Mouse (Mus musculus): Measurements from ENCODE around the gene Hmga1b.

DNA sequence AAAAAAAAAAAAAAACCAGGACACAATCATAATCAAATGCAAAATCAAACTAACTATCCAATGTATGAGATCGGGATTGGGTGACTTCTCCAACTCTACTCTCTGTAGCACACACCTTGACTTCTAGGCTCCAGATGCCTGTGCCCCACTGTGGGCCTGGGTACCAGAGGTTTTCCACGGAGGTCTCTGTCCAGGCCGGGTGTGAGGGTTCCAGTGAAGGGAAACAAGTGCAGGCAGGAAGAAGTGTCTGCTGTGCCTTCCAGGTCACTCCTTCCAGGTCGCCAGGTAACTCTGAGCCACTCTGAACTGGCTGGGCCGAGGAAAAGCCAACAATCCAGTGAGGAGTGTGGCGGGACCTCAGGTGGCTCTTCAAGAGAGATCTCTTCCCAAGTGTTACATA is 26.2 kb upstream of the Hmga1b start:
- TF ChIP-seq CTCF (IDR thresholded peaks at IDR 0.05; ENCODE audit: extremely low read depth, insufficient read depth, low read length) (no peak), POLR2A (IDR thresholded peaks at IDR 0.05; ENCODE audit: extremely low read depth, insufficient read depth, low read length) (no peak)

Data from cortical plate, adult 2 months (tissue).